Mouse (Mus musculus) cortical plate, adult 2 months (tissue): ENCODE measurements around the gene Ube2e1.

ENCODE experiments used
- CTCF ChIP-seq: fragments of 200-500 bp; IDR thresholded peaks from 2 replicates; pipeline ENCODE4 v1.5.1; 2011; ENCODE audit warnings: mild to moderate bottlenecking, control low read depth, low read length; ENCODE audit not compliant: insufficient read depth; ENCODE audit errors: extremely low read depth
- POLR2A ChIP-seq: fragments of 200-500 bp; IDR thresholded peaks from 2 replicates; pipeline ENCODE4 v1.6.1; 2011; ENCODE audit warnings: mild to moderate bottlenecking, low read length, control low read depth; ENCODE audit not compliant: insufficient read depth; ENCODE audit errors: extremely low read depth

- TF ChIP-seq POLR2A (peak; percentile 44; the same call in 1 of the 2 replicates), CTCF (no peak)
Measured at GRCm38 (mm10) chr14:18238131-18238749, 93.4 kb downstream of the Ube2e1 start.
